Mouse (Mus musculus) retina, postnatal 7 days (tissue): ENCODE measurements around the gene Ccdc59.

Source experiments
- DNase-seq: peaks from one replicate; pipeline ENCODE4 v3.0.0-alpha.2; 2012; ENCODE audit warnings: low read depth, low spot score

The Ccdc59 gene

GRCm38 (mm10) chr10:105840928-105841888, at the start of gene Ccdc59, which contains the start of gene Mettl25:
TSS of gene Ccdc59 (plus strand) at chr10:105841067.
TSS of gene Mettl25 (minus strand) at chr10:105841380.
- peak; percentile 94 for DNase-seq

GRCm38 (mm10) chr10:105793776-105794552, 46.9 kb upstream of the Ccdc59 start:
- DNase-seq: no peak

GRCm38 (mm10) chr10:105797250-105797924, 43.5 kb upstream of the Ccdc59 start:
- DNase-seq: no peak

GRCm38 (mm10) chr10:105801147-105801546, 39.7 kb upstream of the Ccdc59 start:
- DNase-seq: no peak

GRCm38 (mm10) chr10:105802132-105802531, 38.7 kb upstream of the Ccdc59 start:
- no peak for DNase-seq

- no peak for DNase-seq
Observed at GRCm38 (mm10) chr10:105803461-105803860, 37.4 kb upstream of the Ccdc59 start.

GRCm38 (mm10) chr10:105806259-105807010, 34.4 kb upstream of the Ccdc59 start:
- DNase-seq: no peak

GRCm38 (mm10) chr10:105834627-105835228, 6.1 kb upstream of the Ccdc59 start:
- no peak for DNase-seq

GRCm38 (mm10) chr10:105842574-105842973, 1.7 kb downstream of the Ccdc59 start:
- no peak for DNase-seq

- DNase-seq: no peak
Observed at GRCm38 (mm10) chr10:105850286-105850685, 9.4 kb downstream of the Ccdc59 start.

GRCm38 (mm10) chr10:105851136-105851535, 10.3 kb downstream of the Ccdc59 start:
- no peak for DNase-seq

- no peak for DNase-seq
Observed at GRCm38 (mm10) chr10:105867312-105867711, 26.4 kb downstream of the Ccdc59 start.
